Mouse (Mus musculus) liver, adult (tissue): ENCODE measurements around the gene Stub1.
A peak's percentile ranks its signal among the peaks of the same experiment; 100 is the strongest.

Experiments used
- GATA4 ChIP-seq: IDR thresholded peaks from 2 replicates; pipeline ENCODE4 v1.6.1; 2014; ENCODE audit warnings: mild to moderate bottlenecking, low read length; ENCODE audit not compliant: insufficient replicate concordance

Stub1 gene

DNA sequence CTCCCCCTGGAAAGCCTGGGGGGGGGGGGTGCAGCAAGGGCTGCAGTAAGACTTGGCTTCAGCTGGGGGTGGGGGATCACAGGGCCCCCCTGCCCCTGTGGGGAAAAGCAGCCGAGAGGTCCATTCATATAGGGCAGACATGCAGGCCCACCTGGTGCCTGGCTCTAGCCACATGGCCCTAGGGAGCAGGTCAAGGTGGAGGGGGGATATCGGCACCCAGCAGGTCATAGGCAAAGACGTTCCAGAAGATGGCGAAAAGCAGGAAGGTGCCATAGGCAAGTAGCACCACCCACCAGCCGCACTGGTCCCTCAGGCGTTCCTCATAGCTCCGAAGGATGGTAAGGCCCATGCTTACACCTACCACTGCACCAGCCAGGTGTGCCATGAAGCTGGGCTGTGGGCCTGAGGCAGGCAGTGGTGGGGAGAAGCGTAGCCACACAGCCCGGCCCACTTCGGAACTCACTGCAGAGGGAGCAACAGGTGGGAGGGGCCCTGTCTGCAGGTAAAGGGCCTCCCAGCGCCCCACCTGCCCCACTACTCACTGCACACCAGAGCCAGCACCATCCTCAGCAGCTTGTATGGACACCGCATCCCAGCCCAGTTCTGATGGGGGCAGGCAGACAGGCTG, 1.5 kb upstream of the Stub1 start:
- TF ChIP-seq GATA4, result no peak

DNA sequence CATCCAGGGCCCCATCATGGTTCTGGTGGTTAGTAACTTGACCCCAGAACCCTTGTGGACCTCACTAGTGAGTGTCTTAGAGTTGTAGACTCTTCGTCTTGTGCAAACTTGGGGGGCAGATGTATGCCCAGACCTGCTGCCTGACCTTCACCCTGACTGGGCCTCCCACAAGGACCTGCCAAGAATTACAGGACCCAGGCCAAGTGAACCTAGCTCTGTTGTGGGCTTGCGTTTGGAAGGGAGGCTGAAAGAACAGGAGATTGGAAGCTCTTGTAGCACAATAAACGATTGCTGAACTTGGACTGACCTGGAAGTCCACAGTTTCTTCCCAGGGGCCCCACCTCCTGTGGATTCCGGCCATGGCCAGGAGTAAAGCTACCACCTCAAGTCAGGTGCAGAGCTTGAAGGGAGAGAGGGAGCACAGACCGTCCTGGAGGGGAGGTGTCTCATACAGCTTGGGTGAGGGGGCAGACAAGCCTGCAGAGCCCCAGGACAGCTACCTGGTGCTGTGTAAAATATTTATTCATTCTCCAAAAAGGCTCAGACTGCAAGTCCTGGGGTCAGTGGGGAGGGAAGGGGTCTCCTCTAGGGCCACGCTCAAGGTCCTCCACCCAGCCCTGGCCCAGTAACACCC, 874 bp upstream of the Stub1 start:
- no peak for TF ChIP-seq GATA4

DNA sequence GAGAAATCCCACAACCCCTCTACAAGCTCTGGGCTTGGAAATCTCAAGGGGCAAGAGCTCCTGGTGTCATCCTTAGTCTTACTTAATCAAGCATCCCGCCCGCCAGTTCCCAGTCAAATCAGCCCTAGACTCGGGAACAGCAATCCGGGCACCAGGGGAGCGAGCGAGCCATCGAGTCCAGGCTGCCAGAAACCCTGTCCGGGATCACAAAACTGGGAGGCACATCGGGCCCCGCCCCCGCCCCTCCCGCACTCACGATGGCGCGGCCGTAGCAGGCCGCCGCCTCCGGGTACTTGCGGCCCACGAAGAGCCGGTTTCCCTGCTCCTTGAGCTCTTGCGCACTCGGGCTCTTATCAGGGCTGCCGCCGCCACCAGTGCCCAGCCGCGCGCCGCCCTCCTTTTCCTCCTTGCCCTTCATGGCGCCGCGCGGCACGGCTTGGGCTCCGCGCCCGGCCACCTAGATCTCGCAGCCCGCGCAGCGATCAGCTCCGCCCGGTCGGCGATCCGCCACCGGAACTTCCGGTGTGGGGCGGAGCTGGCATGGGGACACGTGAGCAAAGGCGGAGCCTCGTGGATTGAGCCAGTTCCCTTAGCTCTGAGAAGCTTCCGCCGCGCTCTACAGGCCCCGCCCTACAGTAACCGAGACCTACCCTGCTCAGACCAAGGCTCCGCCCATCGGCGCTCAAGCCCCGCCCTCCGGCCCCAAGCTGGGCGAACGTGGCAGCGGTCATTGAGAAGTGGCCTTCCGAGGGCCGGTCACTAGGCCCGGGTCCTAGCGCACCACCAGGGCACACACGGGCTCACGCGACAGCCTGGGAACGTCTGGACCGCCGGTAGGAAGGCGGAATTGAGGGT, 541 bp downstream of the Stub1 start:
- peak; percentile 28; the same call in 1 of the 2 replicates for TF ChIP-seq GATA4

DNA sequence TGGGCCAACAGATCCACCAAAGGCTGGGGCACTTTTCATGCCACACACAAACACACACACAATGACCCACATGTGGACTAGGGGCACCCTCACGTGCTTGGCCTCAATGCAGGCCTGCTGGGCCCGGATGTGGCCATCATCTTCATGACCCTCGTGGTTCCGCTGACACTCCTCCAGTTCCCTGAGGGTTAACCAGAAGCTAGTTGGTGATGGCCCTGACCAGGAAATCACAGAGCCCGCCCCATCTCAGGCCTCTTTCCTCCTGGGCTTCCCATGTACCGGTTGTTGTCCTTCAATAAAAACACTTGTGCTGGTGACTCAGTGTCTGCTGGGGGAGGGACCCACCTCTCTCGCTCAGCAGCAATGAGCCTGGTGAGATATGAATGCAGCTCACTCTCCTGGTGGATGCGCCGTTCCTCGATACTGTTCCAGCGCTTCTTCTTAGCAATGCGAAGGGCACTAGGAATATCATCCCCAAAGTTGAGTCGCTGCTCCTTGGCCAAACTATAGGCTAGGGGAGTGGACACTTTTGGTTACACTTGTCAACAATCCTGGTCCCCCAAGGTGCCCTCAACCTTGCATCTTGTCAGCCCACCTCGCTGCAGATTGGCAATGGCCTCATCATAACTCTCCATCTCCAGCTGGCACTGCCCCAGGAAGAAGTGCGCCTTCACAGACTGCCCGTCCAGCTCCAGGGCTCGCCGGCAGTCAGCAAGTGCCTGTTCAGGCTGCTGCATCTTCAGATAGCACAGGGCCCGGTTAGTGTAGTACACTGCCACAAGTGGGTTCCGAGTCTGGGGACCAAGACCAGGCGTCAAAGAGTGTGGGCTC, 1.5 kb downstream of the Stub1 start:
- no peak for TF ChIP-seq GATA4

DNA sequence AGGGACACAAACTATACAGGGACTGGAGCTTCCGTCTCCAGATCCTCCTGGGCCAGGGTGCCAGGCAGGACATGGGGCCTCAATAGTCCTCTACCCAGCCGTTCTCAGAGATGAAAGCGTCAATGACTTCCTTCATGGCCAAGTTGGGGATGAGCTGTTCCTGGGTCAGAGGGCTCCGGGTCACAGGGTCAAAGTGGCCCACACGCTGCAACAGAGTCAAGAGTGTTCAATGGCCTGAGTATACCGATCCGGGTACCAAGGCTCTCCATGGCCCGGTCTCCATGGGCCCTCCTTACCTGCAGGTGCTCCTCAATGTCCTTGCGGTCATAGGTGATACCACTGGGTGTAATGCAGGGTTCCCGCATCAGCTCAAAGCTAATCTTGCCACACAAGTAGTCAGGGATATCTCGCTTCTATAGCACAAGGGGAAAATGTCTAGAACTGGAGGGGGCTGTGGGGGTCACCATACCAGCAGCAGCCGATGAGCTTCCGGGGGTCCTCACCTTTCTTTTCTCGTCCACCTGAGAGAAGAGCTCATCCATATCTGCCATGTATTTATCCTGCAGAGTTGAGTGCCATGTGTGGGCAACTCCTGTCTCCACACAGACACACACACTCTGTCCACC, 2.3 kb downstream of the Stub1 start:
- no peak for TF ChIP-seq GATA4

DNA sequence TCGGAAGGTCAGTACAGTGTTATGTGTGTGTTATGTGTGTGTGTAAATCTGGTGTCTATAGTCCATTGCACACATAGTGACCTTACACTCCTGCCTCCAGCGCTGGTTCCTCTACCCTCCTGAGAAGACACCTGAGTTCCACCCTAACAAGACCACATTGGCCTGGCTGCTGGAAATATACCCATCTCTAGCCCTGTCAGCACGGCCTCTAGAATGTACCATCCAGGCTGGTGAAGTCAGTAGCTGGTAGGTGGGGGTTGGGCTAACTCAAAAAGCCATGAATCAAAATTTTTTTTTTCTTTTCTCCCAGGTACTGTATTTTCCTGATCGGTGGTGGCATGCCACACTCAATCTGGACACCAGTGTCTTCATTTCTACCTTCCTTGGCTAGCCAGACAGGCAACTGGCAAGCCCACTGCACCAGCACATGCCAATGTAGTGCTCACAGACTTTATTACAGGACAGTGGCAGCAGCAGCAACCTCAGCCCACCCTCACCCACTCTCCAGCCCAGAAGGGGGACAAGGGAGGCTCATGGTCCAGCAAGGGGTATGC, 2.9 kb downstream of the Stub1 start:
- TF ChIP-seq GATA4, result no peak

DNA sequence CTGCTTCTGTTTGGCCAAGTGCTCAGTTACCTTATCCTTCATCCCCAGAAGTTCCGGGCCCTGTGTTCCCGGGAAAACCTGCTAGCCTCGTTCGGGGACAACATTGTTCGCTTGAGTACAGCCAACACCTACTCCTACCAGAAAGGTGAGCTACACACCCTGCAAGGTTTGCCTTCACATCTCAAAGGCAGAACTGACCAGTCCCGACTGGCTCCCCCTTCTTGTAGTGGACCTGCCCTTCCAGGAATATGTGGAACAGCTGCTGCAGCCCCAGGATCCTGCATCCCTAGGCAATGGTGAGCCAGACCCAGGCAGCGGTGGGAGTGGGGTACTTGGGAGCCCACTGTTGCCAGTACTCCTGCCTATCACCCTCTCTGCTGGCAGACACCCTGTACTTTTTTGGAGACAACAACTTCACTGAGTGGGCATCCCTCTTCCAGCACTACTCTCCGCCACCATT, 3.6 kb downstream of the Stub1 start:
- TF ChIP-seq GATA4, result no peak

DNA sequence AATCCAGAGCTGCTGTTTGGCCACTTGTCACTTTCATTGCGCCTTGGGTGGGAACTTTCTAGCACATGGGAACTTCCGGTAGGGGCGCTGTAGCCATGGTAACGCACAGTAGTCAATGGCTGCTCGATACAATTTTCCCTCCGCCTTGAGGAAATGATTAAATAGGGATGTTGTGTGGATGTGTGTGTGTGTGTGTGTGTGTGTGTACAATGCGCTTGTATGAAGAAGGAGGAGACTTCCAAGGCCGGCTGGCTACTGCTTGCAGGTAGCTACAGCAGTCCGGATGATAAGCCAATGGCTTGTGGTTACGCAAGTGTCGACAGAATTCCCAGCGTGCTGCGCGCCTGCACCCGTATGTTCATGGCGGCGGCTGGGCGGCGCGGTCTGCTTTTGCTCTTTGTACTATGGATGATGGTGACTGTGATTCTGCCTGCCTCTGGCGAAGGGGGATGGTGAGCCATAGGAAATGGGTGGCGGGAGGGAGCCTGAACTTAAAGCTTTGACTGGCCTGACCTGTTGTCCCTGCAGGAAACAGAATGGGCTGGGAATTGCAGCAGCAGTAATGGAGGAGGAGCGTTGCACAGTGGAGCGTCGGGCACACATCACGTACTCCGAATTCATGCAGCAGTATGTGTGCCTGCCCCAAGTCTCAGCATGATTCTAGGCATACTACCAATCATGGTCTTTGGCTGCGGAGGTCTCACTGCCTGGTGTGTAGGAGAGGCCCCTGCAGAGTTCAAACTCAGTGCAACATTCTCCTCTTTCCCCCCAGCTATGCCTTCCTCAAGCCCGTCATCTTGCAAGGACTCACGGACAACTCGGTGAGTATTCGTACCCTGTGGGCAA, 4.3 kb downstream of the Stub1 start, which contains the start of gene Jmjd8:
Jmjd8 (plus strand) TSS at position 156 of the 846 bp plus-strand sequence.
- peak; percentile 79; the same call in 1 of the 2 replicates for TF ChIP-seq GATA4

DNA sequence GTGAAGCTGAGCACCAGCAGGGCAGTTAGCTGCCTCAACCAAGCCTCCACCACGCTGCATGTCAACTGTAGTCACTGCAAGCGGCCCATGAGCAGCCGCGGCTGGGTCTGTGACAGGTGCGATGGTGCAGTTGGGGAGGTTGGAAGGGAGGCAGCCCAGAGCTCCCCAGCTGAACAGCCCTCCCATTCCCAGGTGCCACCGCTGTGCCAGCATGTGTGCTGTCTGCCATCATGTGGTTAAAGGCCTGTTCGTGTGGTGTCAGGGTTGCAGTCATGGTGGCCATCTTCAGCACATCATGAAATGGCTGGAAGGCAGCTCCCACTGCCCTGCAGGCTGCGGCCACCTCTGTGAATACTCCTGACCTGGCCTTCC, 5.0 kb downstream of the Stub1 start:
- TF ChIP-seq GATA4, result no peak

DNA sequence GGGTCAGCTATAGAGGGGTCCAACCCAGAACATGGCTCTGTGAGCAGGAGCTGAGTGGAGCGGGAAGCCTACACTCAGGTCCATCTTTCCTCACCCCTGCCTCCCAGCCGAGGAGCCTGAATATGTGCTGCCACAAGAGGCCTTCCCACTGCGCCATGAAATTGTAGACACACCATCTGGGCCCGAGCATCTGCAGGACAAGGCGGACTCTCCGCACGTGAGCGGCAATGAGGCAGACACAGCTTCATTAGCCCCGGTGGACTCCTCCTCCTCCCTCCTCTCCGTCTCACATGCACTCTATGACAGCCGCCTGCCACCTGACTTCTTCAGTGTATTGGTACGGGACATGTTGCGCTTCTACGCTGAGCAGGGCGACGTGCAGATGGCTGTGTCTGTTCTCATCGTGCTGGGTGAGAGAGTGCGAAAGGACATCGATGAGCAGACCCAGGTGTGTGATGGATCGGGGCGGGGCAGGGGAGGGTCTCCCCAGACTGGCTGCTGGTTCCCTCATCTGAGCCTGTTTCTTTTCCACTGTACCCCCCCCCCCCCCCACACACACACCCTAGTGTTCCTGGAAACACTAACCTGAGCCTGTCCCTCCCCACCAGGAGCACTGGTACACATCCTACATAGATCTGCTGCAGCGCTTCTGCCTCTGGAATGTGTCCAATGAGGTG, 5.5 kb downstream of the Stub1 start:
- TF ChIP-seq GATA4, result no peak

DNA sequence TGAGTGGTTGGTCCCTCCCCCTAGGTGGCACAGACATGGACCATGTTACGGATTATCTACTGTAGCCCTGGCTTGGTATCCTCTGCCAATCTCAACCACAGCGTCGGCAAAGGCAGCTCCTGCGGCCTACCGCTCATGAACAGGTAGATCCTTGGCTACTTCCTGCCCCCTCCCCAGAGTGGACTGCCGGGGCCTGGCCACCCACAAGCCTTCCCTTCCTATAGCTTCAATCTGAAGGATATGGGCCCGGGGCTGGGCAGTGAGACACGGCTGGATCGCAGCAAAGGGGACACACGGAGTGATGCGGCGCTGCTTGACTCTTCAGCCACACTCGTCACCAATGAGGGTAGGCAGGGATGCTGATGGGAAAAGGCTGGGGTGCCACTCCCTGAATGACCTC, 6.2 kb downstream of the Stub1 start:
- no peak for TF ChIP-seq GATA4

DNA sequence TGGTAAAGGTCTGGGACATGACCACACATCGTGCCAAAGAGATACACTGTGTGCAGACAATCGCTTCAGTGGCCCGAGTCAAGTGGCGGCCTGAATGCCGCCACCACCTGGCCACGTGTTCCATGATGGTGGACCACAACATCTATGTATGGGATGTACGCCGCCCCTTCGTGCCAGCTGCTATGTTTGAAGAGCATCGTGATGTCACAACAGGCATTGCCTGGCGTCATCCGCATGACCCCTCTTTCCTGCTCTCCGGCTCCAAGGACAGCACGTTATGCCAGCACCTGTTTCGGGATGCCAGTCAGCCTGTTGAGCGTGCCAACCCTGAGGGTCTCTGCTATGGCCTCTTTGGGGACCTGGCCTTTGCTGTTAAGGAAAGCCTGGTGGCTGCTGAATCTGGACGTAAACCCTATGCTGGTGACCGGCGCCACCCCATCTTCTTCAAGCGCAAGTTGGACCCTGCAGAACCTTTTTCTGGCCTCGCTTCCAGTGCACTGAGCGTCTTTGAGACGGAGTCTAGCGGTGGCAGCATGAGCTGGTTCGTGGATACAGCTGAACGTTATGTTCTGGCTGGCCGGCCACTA, 7.1 kb downstream of the Stub1 start:
- TF ChIP-seq GATA4, result no peak

DNA sequence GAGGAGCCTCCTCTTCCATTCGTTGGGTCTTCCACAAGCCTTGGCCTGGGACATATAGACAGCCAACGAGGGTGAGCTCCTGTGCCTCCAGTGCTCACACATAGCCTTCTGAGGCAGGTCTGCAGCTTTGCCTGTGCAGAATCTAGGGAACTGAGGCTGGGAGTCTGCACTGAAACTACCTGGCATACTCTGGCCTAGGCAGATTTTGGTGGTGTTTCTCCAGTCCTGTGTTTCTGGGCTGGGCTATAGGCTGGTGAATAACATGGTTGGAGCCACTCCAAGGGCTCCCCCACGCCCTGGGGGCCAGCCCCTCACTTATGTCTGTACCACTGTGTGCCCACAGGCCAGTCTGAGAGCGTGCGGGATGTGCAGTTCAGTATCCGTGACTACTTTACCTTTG, 7.9 kb downstream of the Stub1 start:
- TF ChIP-seq GATA4, result no peak
